Mouse (Mus musculus) lung, embryonic 14.5 days (tissue): ENCODE data around the gene Ak8. TPM values are rescaled to one million over a fixed set of nuclear protein-coding genes. Genes with fewer than 3 reads are reported as not detected.
A peak's percentile ranks its signal among the peaks of the same experiment; 100 is the strongest.

Experiments
- ATAC-seq: fragments of 200-750 bp; cut with Nextera tagmentation; 2 replicates; pipeline ENCODE4 v1.8.0; 2017; ENCODE audit warnings: mild to moderate bottlenecking, moderate TSS enrichment, moderate library complexity; ENCODE audit not compliant: insufficient read depth
- DNase-seq: peaks from one replicate; pipeline ENCODE4 v3.0.0-alpha.2; 2015
- H3K27ac ChIP-seq: fragments of 300-500 bp; sonication (generic); 2 replicates; pipeline ENCODE4 v1.5.1; 2014; ENCODE audit warnings: low read depth, mild to moderate bottlenecking, moderate library complexity
- H3K27me3 ChIP-seq: fragments of 300-500 bp; sonication (generic); 2 replicates; pipeline ENCODE4 v1.6.1; 2014; ENCODE audit warnings: low read length, control low read depth; ENCODE audit not compliant: insufficient read depth
- H3K36me3 ChIP-seq: fragments of 300-500 bp; sonication (generic); 2 replicates; pipeline ENCODE4 v1.6.1; 2014; ENCODE audit warnings: control low read depth; ENCODE audit not compliant: insufficient read depth
- H3K4me1 ChIP-seq: fragments of 300-500 bp; sonication (generic); 2 replicates; pipeline ENCODE4 v1.6.1; 2014; ENCODE audit warnings: antibody characterized with exemption, control low read depth; ENCODE audit not compliant: insufficient read depth
- H3K4me2 ChIP-seq: fragments of 300-500 bp; sonication (generic); 2 replicates; pipeline ENCODE4 v1.6.1; 2014; ENCODE audit warnings: mild to moderate bottlenecking
- H3K4me3 ChIP-seq: fragments of 300-500 bp; sonication (generic); 2 replicates; pipeline ENCODE4 v1.5.1; 2014; ENCODE audit warnings: low read depth, low read length
- H3K9ac ChIP-seq: fragments of 300-500 bp; sonication (generic); 2 replicates; pipeline ENCODE4 v1.6.1; 2014
- H3K9me3 ChIP-seq: fragments of 300-500 bp; sonication (generic); 2 replicates; pipeline ENCODE4 v1.6.1; 2016; ENCODE audit warnings: low read depth, low read length, control low read depth
- CTCF ChIP-seq: IDR thresholded peaks from 2 replicates; pipeline ENCODE4 v1.5.1; 2016; ENCODE audit warnings: antibody characterized with exemption, low read depth
- WGBS: fragments of 180-500 bp; shearing (Covaris S2); extraction: QIAGEN DNeasy Blood & Tissue Kit; methylation state at CpG from one replicate; pipeline ENCODE4 v1.1.7; 2014; 5-methylcytosine and 5-hydroxymethylcytosine counted together
- polyA plus RNA-seq: library from polyadenylated mRNA; unstranded; fragments of >200 nt; fragmentation: Nextera tagmentation; extraction: Ambion mirVana; gene quantifications from 2 replicates; pipeline ENCODE4 v1.2.1, GENCODE M21; 2014

Gene Ak8
- polyA plus RNA-seq, 1 experiment from 2014 or later: 0.61 TPM

DNA sequence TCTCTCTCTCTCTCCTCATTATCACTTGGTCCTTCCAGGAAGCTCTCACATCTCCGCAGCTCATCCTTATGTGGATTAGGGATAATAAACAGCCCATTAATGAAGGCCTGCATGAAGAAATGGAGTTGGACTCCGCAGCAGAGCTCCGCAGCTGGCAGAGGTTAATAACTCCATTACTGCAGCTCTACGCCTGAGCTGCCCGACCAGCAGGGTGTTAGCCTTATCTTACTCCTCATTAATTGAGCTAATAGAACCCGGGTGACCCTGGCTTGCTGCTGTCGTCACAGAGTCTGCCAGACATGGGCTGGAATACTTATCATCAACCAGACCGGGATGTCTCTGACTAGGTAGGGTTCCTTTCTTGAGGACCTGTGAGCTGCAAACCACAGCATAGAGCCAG, 74.1 kb downstream of the Ak8 start:
- Histone ChIP-seq H3K9ac (no peak overlapping the region), H3K36me3 (no peaks in the 10 kb centered on the region), H3K4me3 (no peak overlapping the region), H3K9me3 (no peaks in the 10 kb centered on the region), H3K4me2 (no peak overlapping the region), H3K27me3 (no peaks in the 10 kb centered on the region), H3K4me1 (peaks cover 9% of the 10 kb centered on the region), H3K27ac (no peak overlapping the region)
- 27% methylated on average over 8 of the region's 8 CpGs for WGBS
- no peak for ATAC-seq
- no peak for DNase-seq
- no peak for TF ChIP-seq CTCF

DNA sequence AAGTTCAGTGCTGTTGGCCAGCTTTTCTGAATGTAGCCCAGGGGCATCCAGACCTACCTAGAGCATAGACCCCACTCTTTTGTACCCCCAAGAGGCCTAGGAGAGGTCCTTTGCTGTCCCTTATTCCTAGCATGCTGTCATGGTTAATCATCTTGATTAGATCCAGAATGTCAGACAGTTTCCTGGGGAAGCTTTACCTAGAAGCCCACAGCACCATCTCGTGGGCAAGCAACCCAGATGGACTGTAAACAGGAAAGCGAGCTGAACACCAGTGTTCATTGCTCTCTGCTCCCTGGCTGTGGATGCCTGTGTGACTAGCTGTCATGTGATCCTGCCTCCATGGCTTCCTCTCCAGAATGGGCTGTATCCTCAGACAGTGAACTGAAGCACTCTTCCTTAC, 76.8 kb downstream of the Ak8 start:
- Histone ChIP-seq H3K9ac (no peak overlapping the region), H3K36me3 (no peaks in the 10 kb centered on the region), H3K4me3 (no peak overlapping the region), H3K27me3 (no peaks in the 10 kb centered on the region), H3K4me2 (no peak overlapping the region), H3K27ac (no peak overlapping the region), H3K9me3 (no peaks in the 10 kb centered on the region), H3K4me1 (no peaks in the 10 kb centered on the region; the same call in 1 of the 2 replicates)
- ATAC-seq (no peak), DNase-seq (no peak)
- no peak for TF ChIP-seq CTCF
- 62% methylated on average over 2 of the region's 2 CpGs for WGBS

DNA sequence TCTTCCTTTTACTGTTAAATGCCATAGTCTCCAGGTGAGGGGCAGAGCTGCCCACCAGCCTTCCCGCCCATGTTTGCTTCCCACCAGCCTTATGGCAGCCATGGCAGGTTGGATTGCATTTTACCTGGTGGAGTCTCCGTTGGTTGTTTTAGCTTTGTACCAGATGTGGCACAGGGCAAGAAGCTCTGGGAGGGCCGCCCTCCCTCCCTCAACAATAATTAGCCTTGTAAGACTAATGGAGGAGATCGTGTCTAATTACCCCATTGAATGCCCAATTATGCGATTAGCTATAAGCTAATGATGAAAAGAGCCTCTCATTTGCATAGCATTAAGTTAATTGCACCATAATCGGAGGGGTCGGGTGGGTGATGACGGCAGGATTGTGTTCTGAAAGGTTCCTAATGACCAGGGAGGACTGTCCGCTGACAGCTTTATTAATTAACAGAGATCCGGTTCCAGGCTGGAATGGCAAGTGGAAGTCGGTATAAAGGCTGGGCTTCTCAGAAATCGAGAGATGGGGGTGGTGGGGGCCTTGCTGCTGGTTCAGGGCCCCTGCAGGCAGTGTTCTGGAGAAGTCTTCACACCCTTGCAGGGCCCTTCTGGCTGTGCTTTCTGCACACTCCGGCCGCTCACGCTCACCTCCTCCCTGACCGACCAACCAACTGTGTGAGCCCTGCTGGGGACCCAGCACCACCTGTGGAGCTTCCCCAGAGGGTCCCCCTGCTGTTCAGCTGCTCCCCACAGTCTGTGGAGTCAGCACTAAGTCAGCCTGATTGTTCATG, 80.2 kb downstream of the Ak8 start:
- Histone ChIP-seq H3K4me1 (no peaks in the 10 kb centered on the region), H3K4me3 (no peak overlapping the region), H3K36me3 (no peaks in the 10 kb centered on the region), H3K27ac (no peak overlapping the region), H3K9me3 (no peaks in the 10 kb centered on the region), H3K9ac (no peak overlapping the region), H3K27me3 (no peaks in the 10 kb centered on the region), H3K4me2 (no peak overlapping the region)
- WGBS: 67% methylated on average over 16 of the region's 16 CpGs
- ATAC-seq (no peak), DNase-seq (no peak)
- no peak for TF ChIP-seq CTCF

DNA sequence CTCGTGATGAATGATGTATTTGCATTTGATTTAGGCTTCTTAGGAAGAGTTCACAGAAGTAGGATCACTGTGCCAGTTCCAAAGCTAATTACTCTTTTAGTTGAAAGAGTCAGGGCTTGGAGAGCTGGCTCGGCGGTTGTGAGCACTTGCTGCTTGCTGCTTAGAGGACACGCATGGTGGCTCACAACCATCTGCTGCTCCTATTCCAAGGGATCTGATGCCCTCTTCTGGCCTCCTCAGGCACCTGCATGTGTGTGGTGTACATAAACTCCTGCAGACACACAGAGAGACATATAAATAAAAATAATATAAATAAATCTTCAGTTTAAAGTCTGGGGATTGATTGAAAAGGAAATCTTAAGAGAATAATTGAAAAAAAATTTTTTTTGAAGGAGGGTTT, 81.3 kb downstream of the Ak8 start:
- Histone ChIP-seq H3K4me2 (no peak overlapping the region), H3K36me3 (no peaks in the 10 kb centered on the region), H3K9ac (no peak overlapping the region), H3K4me1 (no peaks in the 10 kb centered on the region), H3K4me3 (no peak overlapping the region), H3K27ac (no peak overlapping the region), H3K9me3 (no peaks in the 10 kb centered on the region), H3K27me3 (no peaks in the 10 kb centered on the region)
- ATAC-seq (no peak), DNase-seq (no peak)
- WGBS: 90% methylated on average over 4 of the region's 4 CpGs
- no peak for TF ChIP-seq CTCF

DNA sequence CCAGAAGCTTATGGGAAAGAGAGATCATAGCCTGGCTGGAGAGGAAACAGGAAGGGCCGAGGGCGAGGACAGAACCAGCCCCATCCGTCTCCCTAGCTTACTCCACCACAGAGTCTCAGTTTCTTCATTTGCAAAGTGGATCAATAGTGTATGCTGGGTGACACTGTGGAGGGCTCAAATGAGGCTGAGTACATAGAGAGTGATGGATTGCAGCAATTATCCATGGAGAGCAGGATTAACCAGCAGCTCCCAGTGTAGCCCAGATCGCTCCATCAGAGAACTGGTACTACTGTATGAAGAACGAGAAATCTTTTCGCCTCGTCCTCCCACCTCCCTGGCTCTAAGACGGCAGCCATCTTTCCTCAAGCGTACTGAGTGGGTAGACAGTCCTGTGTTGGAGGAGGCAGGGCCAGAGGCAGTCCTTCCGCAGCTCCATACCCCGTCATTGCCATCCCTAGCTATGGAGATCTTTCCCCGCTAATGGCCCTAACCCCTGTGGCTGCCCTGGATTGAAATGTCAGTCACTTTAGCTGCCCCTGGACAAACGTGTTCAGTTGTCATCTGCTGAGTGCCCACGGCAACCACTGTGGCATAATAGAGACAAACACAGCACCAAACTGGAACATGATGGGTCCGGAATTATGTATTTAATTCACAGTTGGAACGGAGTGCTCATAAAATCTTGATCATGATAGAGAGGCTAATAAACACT, 86.5 kb downstream of the Ak8 start:
- H3K9ac ChIP-seq: no peak overlapping the region
- no peak overlapping the region for H3K4me3 ChIP-seq
- H3K27ac ChIP-seq: no peak overlapping the region
- H3K4me2 ChIP-seq: no peak overlapping the region
- 73% methylated on average over 16 of the region's 16 CpGs for WGBS
- H3K9me3 ChIP-seq: no peaks in the 10 kb centered on the region
- H3K36me3 ChIP-seq: no peaks in the 10 kb centered on the region
- no peak for TF ChIP-seq CTCF
- no peaks in the 10 kb centered on the region for H3K4me1 ChIP-seq
- no peaks in the 10 kb centered on the region for H3K27me3 ChIP-seq
- no peak for ATAC-seq
- no peak for DNase-seq

DNA sequence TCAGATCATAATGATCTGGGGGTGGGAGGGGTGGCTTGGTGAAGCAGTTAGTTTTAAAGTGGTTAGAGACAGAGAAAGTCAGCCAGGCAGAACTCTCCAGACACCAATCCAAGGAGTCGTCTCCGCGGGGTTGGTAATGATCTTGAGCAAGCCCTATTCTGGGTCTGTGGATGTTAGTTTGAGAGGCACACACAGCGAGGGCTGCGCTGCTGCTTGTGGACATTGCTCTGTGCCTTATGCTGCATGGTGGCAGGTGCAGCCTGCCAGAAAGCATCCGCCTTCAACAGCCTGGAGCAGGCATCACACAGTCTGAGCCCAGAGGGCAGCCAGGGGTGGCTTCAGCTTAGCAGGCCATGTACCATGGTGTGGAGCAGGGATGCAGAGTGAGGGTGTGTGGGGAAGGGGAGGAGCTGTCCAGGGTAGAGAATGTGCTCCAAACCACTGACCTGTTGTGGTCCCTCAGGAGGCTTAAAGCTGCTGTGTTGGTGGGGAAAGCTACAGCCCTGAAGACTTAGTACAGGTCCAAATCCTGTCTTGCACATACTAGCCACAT, 87.2 kb downstream of the Ak8 start:
- no peak for TF ChIP-seq CTCF
- ATAC-seq: no peak

DNA sequence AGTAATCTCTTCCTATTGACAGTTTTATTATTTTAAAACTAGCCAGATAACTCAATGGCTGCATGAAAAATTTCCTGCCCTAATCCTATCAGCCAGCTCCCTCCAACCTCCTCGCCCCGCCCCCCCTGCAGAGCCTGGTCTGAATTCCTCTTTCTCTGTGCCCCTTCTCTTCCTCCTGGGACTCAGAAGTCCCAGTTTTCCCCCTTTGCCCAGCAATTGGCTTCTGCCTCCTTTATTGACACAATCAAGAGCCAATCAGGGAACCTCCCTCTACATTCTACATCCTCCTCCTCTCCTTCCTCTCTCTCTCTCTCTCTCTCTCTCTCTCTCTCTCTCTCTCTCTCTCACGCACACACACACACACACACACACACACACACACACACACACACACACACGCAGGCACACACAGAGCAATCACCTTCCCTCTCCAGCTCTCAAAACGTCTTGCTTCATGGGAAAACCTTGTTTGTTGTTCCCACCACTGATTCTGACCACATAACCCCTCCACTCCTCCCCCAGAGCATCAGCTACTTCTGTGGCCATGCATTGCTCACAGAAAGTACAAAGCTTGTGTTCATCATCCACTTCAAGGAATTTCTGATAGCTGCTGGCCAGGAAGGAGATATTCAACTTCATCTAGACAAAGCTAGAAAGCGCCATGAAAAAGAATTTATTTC, 93.1 kb downstream of the Ak8 start:
- Histone ChIP-seq H3K27me3 (no peaks in the 10 kb centered on the region), H3K9me3 (no peaks in the 10 kb centered on the region), H3K4me3 (no peak overlapping the region), H3K4me2 (peak overlapping the region; percentile 50), H3K4me1 (peaks cover 3% of the 10 kb centered on the region), H3K9ac (no peak overlapping the region), H3K36me3 (no peaks in the 10 kb centered on the region), H3K27ac (no peak overlapping the region; the same call in 1 of the 2 replicates)
- peak; percentile 92 for ATAC-seq
- WGBS: 20% methylated on average over 5 of the region's 6 CpGs
- peak; percentile 94 for DNase-seq
- no peak for TF ChIP-seq CTCF

More for the DNA sequence above, 87.2 kb downstream of the Ak8 start:
- WGBS: 74% methylated on average over 6 of the region's 6 CpGs
- Histone ChIP-seq H3K9me3 (no peaks in the 10 kb centered on the region), H3K4me2 (no peak overlapping the region), H3K36me3 (no peaks in the 10 kb centered on the region), H3K4me1 (no peaks in the 10 kb centered on the region), H3K27me3 (no peaks in the 10 kb centered on the region), H3K27ac (no peak overlapping the region), H3K4me3 (no peak overlapping the region), H3K9ac (no peak overlapping the region)
- DNase-seq: no peak
